Mouse (Mus musculus): ENCODE results near the gene Hk3.

GRCm38 (mm10) chr13:55022715-55023114 is 1.5 kb upstream of the Hk3 start:
- TF ChIP-seq CTCF (conservative IDR thresholded peaks at IDR 0.05; ENCODE audit: low read length) (no peak), POU5F1 (IDR thresholded peaks at IDR 0.05; ENCODE audit: borderline replicate concordance, low read length) (no peak), NANOG (IDR thresholded peaks at IDR 0.05; ENCODE audit: borderline replicate concordance, low read length) (no peak)
